Mouse (Mus musculus): ENCODE measurements at regions not wholly inside any gene's neighbourhood (a gene's known extent, or its start where the extent isn't known, plus 50 kb on each side); places are given as distances from the start of the nearest gene placed in this dataset.

- peak; percentile 33 to 57 for DNase-seq (ENCODE audit: low spot score in 2 of 2)
Observed at GRCm38 (mm10) chr11:20460501-20460921, 82.5 kb upstream of the Sertad2 start.

- no peak for DNase-seq (ENCODE audit: low spot score in 2 of 2)
Observed at GRCm38 (mm10) chr11:20462076-20462475, 81.0 kb upstream of the Sertad2 start.

GRCm38 (mm10) chr11:20463173-20463681 lies 79.8 kb upstream of the Sertad2 start:
- no peak for DNase-seq (ENCODE audit: low spot score in 2 of 2)

- no peak for DNase-seq (ENCODE audit: low spot score in 2 of 2)
Observed at GRCm38 (mm10) chr11:20464564-20464963, 78.5 kb upstream of the Sertad2 start.

DNA sequence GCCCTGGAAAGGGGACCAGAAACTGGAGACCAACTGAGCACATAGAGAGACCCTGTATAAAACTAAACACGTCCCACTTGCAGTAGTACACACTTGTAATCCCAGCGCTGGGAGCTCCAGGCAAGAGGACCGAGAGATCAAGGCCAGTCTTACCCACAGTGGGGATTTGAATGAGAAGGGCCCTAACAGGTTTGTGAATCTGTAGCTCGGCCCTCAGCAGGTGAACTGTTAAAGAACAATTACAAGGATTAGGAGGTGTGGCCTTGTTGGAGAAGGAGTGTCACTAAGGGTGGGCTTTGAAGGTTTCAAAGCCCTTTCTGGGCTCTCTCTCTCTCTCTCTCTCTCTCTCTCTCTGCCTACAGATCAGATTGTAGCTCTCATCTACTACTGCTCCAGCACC lies 76.5 kb upstream of the Sertad2 start:
- no peak for DNase-seq (ENCODE audit: low spot score in 2 of 2)

DNA sequence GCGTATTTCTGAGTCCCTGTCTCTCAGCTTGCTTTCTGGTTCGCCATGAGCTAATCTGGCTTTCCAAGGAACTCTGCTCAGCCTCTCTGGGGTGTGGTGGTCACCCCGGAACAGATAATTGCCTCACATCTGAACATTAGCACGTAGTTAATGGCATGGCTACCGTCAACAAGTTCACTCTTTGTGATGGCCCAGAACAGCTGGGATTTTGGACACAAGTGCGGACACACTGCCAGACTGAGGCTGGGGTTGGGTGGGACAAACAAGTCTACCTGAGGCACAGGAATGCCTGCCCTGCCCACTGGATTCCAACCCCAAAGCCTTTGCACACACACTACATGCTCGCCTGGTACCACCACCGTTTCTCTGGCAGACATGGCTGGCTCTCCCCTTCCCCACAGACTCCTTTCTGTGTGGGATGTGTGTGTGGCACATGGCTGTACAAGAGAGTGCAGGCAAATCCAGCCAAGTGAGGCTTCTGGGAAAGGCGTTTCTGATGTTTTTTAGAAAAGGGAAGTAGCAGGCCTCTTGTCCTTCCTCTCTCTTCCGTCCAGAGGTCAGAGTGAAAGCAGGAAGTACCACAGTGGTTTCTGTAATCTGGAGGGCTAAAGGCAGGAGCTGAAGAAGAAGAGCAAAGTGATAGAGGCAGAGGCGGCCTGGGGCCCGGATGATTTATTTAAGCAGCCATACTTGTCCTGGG lies 74.6 kb upstream of the Sertad2 start:
- no peak for DNase-seq (ENCODE audit: low spot score in 2 of 2)

- DNase-seq (ENCODE audit: low spot score in 2 of 2) = no peak
Observed at GRCm38 (mm10) chr11:20469368-20469767, 73.7 kb upstream of the Sertad2 start.

GRCm38 (mm10) chr11:20470396-20470795 lies 72.7 kb upstream of the Sertad2 start:
- DNase-seq (ENCODE audit: low spot score in 2 of 2) = no peak

GRCm38 (mm10) chr11:20472336-20472735 lies 70.7 kb upstream of the Sertad2 start:
- no peak for DNase-seq (ENCODE audit: low spot score in 2 of 2)

GRCm38 (mm10) chr11:20475629-20476028 lies 67.4 kb upstream of the Sertad2 start:
- DNase-seq (ENCODE audit: low spot score in 2 of 2) = no peak

DNA sequence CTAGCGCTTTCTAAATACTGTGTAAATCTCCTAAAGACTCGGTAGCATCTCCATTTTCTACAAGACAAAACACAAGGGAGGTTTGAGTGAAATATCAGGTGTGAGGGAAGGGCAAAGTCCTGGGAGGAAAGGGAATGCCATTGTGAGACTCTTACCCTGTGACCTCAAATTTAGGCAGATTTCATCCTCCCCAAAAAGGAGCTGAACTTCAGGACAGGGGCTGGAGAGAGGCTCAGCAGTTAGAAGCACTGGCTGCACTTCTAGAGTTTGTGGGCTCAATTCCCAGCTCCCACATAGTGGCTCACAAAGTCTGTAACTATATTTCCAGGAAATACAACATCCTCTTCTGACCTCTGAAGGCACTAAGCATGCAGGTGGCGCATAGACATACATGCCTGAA lies 66.6 kb upstream of the Sertad2 start:
- DNase-seq (ENCODE audit: low spot score in 2 of 2) = no peak

- peak; percentile 45 to 55 for DNase-seq (ENCODE audit: low spot score in 2 of 2)
Observed at GRCm38 (mm10) chr11:20477183-20478037, 65.6 kb upstream of the Sertad2 start.

DNA sequence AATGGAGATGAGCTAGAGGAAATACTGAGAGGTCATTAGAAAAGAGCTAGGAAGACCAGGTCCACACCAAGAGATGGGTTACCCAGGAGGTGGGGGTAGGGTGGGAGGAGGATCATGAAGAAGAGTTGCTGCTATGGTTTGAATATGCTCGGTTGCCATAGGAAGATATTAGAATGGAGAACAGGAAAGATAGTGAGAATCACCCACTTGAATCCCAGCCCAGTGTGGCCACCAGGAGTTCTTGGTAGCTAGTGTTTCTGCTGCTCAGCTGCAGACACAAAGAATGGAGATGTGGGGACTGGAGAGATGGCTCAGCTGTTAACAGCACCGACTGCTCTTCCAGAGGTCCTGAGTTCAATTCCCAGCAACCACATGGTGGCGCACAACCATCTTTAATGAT lies 62.4 kb upstream of the Sertad2 start:
- DNase-seq (ENCODE audit: low spot score in 2 of 2) = no peak

DNA sequence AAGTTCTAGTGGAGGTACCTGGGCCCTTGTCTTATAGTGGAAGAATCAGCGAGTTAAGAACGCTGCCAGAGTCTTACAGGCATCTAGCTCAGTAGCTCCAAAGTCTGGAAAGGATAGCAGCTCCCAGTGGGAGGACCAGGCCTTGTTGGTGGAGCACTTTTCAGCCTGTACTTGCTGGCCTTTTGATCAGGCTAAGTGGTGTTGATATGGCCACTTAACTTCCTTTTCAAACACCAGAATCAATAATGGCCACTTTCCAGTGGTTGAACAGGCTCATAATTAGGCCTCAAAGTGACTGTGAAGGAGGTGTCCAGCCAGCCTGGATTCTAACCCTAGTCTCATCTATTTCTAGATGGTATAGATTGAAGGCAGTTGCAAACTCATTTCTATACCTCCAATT lies 57.7 kb upstream of the Sertad2 start:
- no peak for DNase-seq (ENCODE audit: low spot score in 2 of 2)
